Mouse (Mus musculus) ES-CJ7 (cell line): ENCODE measurements around the gene Megf11.

Source experiments
- DNase-seq: peaks from one replicate; pipeline ENCODE4 v3.0.0; 2011; ENCODE audit warnings: low read depth, low spot score

Gene Megf11

DNA sequence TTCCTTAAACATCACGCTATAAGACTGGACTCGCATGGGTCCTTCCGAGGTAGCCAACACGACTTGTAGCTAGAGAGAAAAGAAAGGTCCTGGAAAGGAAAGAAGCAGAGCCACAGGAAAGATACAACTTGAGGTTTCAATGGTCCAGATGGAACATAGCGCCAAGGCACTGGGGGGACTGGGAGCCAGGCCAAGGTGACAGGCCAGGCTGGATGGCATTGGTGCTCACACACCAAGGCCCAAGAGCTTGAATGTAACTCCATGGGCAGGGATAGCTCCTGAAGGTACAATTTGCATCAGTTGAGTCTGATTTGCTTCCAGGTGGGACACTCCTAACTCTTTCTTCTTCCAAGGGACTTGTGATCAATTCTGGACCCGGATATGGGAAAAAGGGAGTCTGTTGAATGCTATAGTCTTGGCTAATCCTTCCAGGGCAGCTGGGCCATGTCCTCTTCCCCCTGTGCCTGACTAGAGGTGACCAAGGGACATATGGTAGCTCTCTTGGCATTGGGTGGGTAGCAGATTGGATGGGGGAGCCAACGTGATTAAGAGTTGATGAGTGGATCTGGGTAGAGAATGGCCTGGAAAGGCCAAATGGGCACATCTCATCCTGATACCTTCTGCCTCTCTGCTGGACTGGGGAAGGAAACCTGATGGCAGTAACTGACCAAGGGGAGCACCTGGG lies 172.6 kb downstream of the Megf11 start:
- no peak for DNase-seq

DNA sequence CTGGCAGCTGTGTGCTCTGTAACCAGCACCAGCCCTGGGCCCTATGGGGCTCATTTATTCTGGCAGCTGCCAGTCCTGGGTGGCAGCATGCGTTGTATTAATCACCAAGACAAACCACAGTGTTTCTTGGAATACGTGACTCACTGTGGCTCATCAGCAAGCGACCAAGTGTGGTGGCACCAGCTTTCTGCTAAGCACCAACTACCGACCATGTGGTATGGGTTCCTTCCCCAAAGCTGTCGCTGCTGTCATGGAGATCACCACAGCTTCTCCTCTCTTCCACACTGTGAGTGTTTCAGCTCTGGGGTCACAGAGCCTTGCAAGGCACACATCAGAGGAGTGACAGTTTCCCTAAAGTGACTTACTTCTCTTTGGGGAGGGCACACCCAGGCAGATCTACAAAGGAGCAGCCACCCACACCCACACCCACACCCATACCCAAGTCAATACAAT lies 178.9 kb downstream of the Megf11 start:
- DNase-seq, result no peak

DNA sequence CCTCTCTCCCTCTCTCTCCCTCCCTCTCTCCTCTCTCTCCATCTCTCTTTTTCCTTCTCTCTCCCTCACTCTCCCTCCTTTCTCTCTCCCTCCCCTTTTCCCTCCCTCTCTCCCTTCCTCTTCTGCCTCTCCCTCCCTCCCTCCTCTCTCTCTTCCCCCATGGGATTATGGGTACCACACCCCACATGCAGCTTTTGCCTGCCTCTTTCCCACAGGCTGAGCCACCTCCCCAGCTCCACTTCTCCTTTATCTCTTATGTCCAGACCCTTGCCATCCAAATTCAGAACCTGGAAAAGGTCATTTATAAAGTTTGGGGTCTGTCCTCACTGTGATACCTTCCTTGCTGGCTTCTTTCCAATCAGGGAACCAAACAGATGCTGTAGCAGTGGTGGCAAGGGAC lies 180.5 kb downstream of the Megf11 start:
- no peak for DNase-seq

- DNase-seq, result no peak
Measured at GRCm38 (mm10) chr9:64566376-64566775, 180.9 kb downstream of the Megf11 start.

- DNase-seq, result no peak
Measured at GRCm38 (mm10) chr9:64567482-64567881, 182.1 kb downstream of the Megf11 start.

DNA sequence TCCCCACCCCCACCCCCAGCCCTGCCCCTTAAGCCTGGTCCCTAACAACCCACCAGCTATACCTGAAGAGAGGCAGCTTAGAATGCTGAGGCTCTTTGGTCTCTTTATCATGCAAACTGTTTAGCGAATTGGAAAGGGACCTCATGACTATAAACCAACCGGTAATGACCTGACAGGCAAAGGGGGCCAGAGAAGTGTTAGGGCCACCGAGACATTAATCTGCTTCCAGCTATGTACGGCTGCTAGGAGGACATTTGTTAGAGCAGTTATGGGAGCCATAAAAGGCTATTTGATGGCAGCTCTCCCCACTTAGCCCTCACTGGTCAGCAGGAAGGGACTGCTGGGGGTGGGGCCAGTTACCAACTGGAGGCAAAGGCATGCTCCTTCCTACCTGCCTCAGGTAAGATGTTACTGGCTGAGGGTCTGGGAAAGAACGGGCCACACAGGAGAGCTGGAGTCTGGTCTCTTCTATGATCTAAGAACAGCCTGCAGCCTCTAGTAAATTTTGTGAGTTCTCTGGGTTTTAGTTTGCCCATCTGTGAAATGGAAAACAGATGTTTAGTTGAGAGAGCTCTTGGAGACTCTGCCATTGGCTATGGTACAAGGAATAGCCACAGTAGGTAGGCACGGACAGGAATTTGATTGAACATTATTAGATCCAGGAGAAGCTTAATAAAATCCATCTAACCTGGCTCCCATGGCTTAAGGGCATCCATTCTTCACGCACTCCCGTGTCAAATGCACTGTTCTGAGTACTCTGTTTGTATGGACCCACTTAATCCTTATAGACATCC lies 183.2 kb downstream of the Megf11 start:
- DNase-seq, result no peak

DNA sequence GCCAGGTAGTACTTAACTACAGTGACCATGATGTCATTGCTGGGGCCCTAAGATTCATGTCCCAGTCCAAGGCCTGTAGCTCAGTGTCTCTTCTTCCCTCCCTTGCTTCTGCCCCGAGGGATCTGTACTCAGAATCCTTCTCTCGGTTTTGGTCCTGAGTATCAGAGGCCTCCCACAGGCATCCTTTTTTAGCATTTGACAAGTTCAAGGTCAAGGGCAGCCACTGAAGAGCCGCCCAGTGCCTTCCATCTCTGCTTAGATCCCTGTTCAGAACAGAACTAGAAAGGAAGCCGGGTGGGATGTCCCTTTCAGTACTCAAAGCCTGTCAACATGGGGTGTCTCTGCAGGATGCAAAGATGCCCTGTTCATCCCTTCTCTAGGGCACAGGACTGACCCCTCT lies 185.0 kb downstream of the Megf11 start:
- DNase-seq, result peak; percentile 68

- DNase-seq, result no peak
Measured at GRCm38 (mm10) chr9:64571091-64571490, 185.7 kb downstream of the Megf11 start.

GRCm38 (mm10) chr9:64572629-64573190 lies 187.3 kb downstream of the Megf11 start:
- no peak for DNase-seq

DNA sequence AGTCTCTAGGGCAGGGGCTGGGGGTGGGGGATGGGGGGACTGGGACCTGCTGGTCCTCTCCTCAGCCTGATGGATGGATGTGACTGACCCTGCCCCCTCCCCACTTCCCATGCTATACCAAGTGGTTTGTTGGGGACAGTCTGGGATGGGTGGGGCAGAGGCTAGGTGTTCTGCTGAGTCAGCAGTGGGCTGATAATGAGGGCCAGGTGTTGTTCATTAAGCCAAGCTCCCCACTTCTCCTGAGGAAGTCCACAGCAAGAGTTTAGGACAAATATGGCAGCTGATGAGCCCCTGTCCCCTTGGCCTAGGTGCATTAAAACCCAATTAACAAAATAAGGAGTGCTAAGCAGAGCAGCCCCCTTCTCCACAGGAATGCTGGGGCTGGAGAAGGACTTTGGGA lies 190.2 kb downstream of the Megf11 start:
- no peak for DNase-seq

GRCm38 (mm10) chr9:64576143-64576878 lies 190.9 kb downstream of the Megf11 start:
- DNase-seq, result no peak

DNA sequence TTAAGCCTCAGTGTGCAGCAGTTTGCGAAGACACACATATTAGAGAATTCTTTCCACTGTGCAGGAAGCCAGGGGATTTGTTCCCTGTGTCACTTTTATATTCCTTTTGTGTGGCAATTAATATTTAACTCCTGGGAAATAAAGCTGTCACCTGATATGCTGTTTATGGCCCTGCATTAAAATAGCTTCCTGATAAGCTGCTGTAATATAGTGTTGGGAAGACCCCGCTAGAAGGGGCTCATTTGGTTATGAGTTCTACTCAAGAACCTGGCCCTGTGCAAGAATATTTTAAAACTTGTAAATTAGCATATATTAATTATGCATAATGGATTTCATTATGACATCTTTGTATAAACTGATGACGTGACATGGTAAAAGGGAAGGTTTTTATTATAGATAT lies 191.7 kb downstream of the Megf11 start:
- DNase-seq, result no peak

GRCm38 (mm10) chr9:64578014-64578413 lies 192.6 kb downstream of the Megf11 start:
- DNase-seq, result no peak

GRCm38 (mm10) chr9:64579306-64579705 lies 193.9 kb downstream of the Megf11 start:
- no peak for DNase-seq

- no peak for DNase-seq
Measured at GRCm38 (mm10) chr9:64586292-64586691, 200.9 kb downstream of the Megf11 start.

DNA sequence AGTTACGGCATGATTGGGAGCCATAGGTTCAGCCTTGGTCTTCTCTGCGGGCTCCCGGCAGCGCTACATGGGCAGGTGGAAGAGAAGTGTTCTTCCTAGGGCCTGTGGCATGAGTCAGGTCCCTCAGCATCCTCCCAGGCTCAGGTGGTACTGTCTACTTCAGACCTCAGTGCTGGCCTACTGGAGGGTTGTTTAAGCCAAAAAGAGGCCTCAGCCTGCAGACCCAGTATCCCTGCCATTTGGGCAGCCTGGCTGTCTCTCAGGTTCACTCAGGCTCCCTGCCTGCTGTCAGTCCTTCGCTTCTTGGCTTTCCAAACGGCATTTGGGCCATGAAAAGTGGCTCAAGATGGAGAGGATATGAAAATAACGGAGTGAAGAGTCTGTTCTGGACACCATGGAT lies 202.6 kb downstream of the Megf11 start:
- DNase-seq, result no peak

GRCm38 (mm10) chr9:64590634-64591041 lies 205.2 kb downstream of the Megf11 start:
- DNase-seq, result no peak

GRCm38 (mm10) chr9:64591436-64591835 lies 206.0 kb downstream of the Megf11 start:
- no peak for DNase-seq

GRCm38 (mm10) chr9:64594442-64594841 lies 209.0 kb downstream of the Megf11 start:
- no peak for DNase-seq

DNA sequence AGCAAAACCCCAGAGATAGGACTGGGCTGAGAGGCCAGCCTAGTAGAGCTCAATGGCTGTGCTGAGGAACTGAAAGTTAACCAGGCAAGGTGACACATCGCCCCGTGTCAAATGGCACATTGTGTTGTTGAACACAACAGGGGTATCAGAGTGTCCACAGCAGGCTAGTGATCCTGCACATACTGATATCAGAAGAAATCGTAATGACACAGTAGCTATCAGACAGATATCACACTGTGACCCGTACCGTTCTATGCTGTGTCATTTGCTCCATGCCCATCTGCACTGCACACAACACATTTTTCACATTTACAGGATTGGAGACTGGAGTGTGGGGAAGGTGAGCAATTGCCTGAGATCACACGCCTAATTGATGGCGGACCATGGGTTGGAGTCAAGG lies 213.0 kb downstream of the Megf11 start:
- DNase-seq, result no peak

DNA sequence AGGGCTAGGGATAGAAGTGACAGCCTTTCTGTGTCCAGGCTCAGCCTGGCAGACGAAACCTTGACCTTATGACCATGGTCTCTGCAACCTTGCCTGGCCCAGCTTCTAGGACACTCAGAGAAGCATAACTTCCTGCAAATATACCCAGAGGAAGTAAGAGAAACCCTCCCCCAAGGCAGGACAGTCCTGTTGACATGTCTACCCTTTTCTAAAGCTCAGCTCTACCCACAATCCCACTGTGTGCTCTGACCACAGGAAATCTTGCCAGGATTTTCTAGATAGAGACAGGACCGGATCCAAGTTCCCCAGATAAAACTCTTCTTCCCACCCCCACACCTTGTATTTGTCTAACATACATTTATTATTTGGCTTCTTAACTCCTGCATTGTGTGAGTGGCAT lies 215.3 kb downstream of the Megf11 start:
- no peak for DNase-seq

DNA sequence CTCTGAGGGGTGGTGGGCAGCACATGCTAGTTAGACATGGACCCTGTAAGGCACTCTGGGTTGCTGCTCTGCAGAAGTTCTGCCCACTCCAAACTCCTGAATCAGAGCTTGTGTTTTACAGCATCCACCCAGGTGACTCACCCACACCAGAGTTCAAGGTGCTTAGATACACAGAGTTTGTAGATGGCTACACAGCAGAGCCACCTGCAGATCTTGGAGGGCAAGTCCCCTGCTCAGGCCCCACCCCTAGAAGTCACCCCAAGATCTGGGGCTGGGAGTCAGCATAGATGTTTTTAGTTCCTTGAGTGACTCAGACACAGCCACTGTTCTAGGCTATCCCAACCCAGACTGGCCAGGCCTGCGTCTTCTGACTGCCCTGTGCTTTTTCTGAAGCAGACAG lies 217.5 kb downstream of the Megf11 start:
- DNase-seq, result no peak
